ENCODE assay signal across 25 mouse cellular contexts in genomic region chr4:130302285-130302870, GRCm38 (mm10). TPM values are rescaled to one million over a fixed set of nuclear protein-coding genes. Genes with fewer than 3 reads are reported as not detected.
A peak's percentile ranks its signal among the peaks of the same experiment; 100 is the strongest.
DNase-seq lines count a peak whose midpoint lies in the region; ATAC-seq lines count a peak whose summit lies in the region.
"Had no signal": no experiment of that assay in that cellular context is flagged by ENCODE, and none has a peak within 500 bp of the region (broad histone marks: within the 10 kb centered on the region; RNA-seq: fewer than 3 reads in every experiment).

No protein-coding gene starts in this region.

- H3K27ac ChIP-seq in liver, embryonic 15.5 days (replicated peaks) = no peak overlapping the region
- H3K27ac ChIP-seq: embryonic facial prominence, embryonic 10.5 days; forebrain, embryonic 15.5 days; heart, adult 2 months; limb, embryonic 10.5 days; macrophage; midbrain, embryonic 13.5 days; neural tube, embryonic 12.5 days had no signal

- H3K4me3 ChIP-seq in liver, embryonic 15.5 days (replicated peaks) = no peak overlapping the region
- H3K4me3 ChIP-seq: embryonic facial prominence, embryonic 10.5 days; forebrain, embryonic 15.5 days; heart, adult 2 months; limb, embryonic 10.5 days; midbrain, embryonic 13.5 days; neural tube, embryonic 12.5 days had no signal

- H3K9ac ChIP-seq in liver, embryonic 15.5 days = no peak overlapping the region
- H3K9ac ChIP-seq: forebrain, embryonic 15.5 days; midbrain, embryonic 13.5 days; neural tube, embryonic 12.5 days had no signal

- H3K4me1 ChIP-seq in liver, embryonic 15.5 days (replicated peaks) = peaks cover 36% of the 10 kb centered on the region
- H3K4me1 ChIP-seq: forebrain, embryonic 15.5 days; neural tube, embryonic 12.5 days had no signal

- H3K27me3 ChIP-seq in liver, embryonic 15.5 days = peaks cover 48% of the 10 kb centered on the region

- H3K4me2 ChIP-seq in liver, embryonic 15.5 days = peak overlapping the region; percentile 18
- H3K4me2 ChIP-seq: forebrain, embryonic 15.5 days; midbrain, embryonic 13.5 days; neural tube, embryonic 12.5 days had no signal

- no peaks in the 10 kb centered on the region for H3K9me3 ChIP-seq in liver, embryonic 15.5 days (replicated peaks)
- H3K9me3 ChIP-seq: embryonic facial prominence, embryonic 10.5 days; forebrain, embryonic 15.5 days; limb, embryonic 10.5 days; midbrain, embryonic 13.5 days; neural tube, embryonic 12.5 days had no signal

- no peaks in the 10 kb centered on the region for H3K36me3 ChIP-seq in liver, embryonic 15.5 days (replicated peaks)
- H3K36me3 ChIP-seq: embryonic facial prominence, embryonic 10.5 days; forebrain, embryonic 15.5 days; limb, embryonic 10.5 days; midbrain, embryonic 13.5 days; neural tube, embryonic 12.5 days had no signal

- ATAC-seq in liver, embryonic 15.5 days (ENCODE audit: insufficient read depth) = peak; percentile 64
- ATAC-seq: forebrain, embryonic 15.5 days; midbrain, embryonic 13.5 days had no signal

- 28% methylated on average over 12 of the region's 12 CpGs for WGBS in liver, embryonic 15.5 days (ENCODE audit: insufficient replicate concordance)

- DNase-seq in lung, adult 18-20 months = peak; percentile 18 to 33
- no peak for DNase-seq in lung, postnatal 25 days (ENCODE audit: low spot score)
- DNase-seq in c-Kit-positive CD71-positive TER-119-negative erythroid progenitor cells, embryonic 14.5 days (ENCODE audit: low read depth) = peak; percentile 48
- no peak for DNase-seq in right cerebral cortex, postnatal 25 days
- no peak for DNase-seq in kidney, postnatal 14 days
- no peak for DNase-seq in embryo, embryonic 11 days
- DNase-seq: adrenal gland, postnatal 36 days; cerebellum, adult 18-20 months; cerebellum, postnatal 25 days; gastrocnemius, postnatal 25 days; heart, adult 2 months; kidney, adult 18-20 months; layer of hippocampus, adult 9-11 months; lung, adult 2 months; right cerebral cortex, adult 18-20 months; spleen, adult 18-20 months; thymus, postnatal 36 days had no signal

RNA-seq across cellular contexts. Expression of gene Fabp3, which starts 6.0 kb away (rescaled TPM):
- 4.0 and 4.5 TPM in 2 replicates for polyA plus RNA-seq in liver, embryonic 15.5 days (2015; fragmentation: Nextera tagmentation; extraction: Ambion mirVana)

RNA-seq across cellular contexts. Expression of gene Gm10570, which starts 6.1 kb away (rescaled TPM):
- polyA plus RNA-seq in liver, embryonic 15.5 days (2015; fragmentation: Nextera tagmentation; extraction: Ambion mirVana) = not detected in 2 replicates
- polyA plus RNA-seq: embryonic facial prominence, embryonic 10.5 days; limb, embryonic 10.5 days; lung, adult 2 months; macrophage; neural tube, embryonic 12.5 days; stomach, embryonic 14.5 days had no signal

RNA-seq across cellular contexts. Expression of gene Serinc2, which starts 23.4 kb away (rescaled TPM):
- polyA plus RNA-seq in liver, embryonic 15.5 days (2015; fragmentation: Nextera tagmentation; extraction: Ambion mirVana) = 1.1 and 1.3 TPM in 2 replicates
- polyA plus RNA-seq: macrophage had no signal

RNA-seq across cellular contexts. Expression of gene Zcchc17, which starts 57.4 kb away (rescaled TPM):
- 27.4 and 31.9 TPM in 2 replicates for polyA plus RNA-seq in liver, embryonic 15.5 days (2015; fragmentation: Nextera tagmentation; extraction: Ambion mirVana)

RNA-seq across cellular contexts. Expression of gene Snrnp40, which starts 57.6 kb away (rescaled TPM):
- 69.1 and 70.6 TPM in 2 replicates for polyA plus RNA-seq in liver, embryonic 15.5 days (2015; fragmentation: Nextera tagmentation; extraction: Ambion mirVana)

Comparison
In these comparisons a context has a peak if more than half of its experiments do, and no peak if none do; other contexts are left out.
1. DNase-seq: peak in lung, adult 18-20 months (2 of 2) and c-Kit-positive CD71-positive TER-119-negative erythroid progenitor cells, embryonic 14.5 days (single experiment); none in lung, postnatal 25 days (single experiment), right cerebral cortex, postnatal 25 days (single experiment), kidney, postnatal 14 days (single experiment) and embryo, embryonic 11 days (single experiment).